Mouse (Mus musculus) ES-E14 (cell line): ENCODE results near the gene Fam71a. TPM values are rescaled to one million over a fixed set of nuclear protein-coding genes. Genes with fewer than 3 reads are reported as not detected.

Experiments
- DNase-seq: peaks from one replicate; pipeline ENCODE4 v3.0.0-alpha.2; 2013; ENCODE audit warnings: low read depth, low spot score
- H3K27ac ChIP-seq: 2 replicates; pipeline ENCODE4 v1.5.1; 2012; ENCODE audit warnings: low read depth, mild to moderate bottlenecking, low read length, moderate library complexity, mixed read lengths; ENCODE audit not compliant: poor library complexity, insufficient read depth, severe bottlenecking
- H3K36me3 ChIP-seq: 2 replicates; pipeline ENCODE4 v1.6.1; 2012; ENCODE audit warnings: mild to moderate bottlenecking, low read length, moderate library complexity, mixed read lengths; ENCODE audit not compliant: control insufficient read depth, poor library complexity, insufficient read depth, severe bottlenecking
- H3K4me1 ChIP-seq, 2 experiments: fragments of 150-350 bp in 1 of 2; sonication (generic) in 1 of 2; 2 replicates each; pipeline ENCODE4 v1.6.1; 2012; ENCODE audit warnings: low read length in 2 of 2, mild to moderate bottlenecking in 1 of 2, mixed read lengths in 1 of 2; ENCODE audit not compliant: control insufficient read depth in 2 of 2, insufficient read depth in 2 of 2, poor library complexity in 1 of 2
- H3K4me3 ChIP-seq, 2 experiments: fragments of 150-350 bp in 1 of 2; sonication (generic) in 1 of 2; 2 replicates each; pipeline ENCODE4 v1.5.1; 2012; ENCODE audit warnings: low read length in 2 of 2, low read depth in 1 of 2, mild to moderate bottlenecking in 1 of 2, mixed read lengths in 1 of 2; ENCODE audit not compliant: insufficient read depth in 1 of 2, poor library complexity in 1 of 2, severe bottlenecking in 1 of 2
- H3K9ac ChIP-seq: 2 replicates; pipeline ENCODE4 v1.6.1; 2012; ENCODE audit warnings: low read depth, mild to moderate bottlenecking, low read length, mixed read lengths; ENCODE audit not compliant: poor library complexity, insufficient read depth, severe bottlenecking
- H3K9me3 ChIP-seq: fragments of 150-350 bp; sonication (generic); 2 replicates; pipeline ENCODE4 v1.6.1; 2012; ENCODE audit warnings: low read depth, mild to moderate bottlenecking, low read length; ENCODE audit not compliant: control insufficient read depth, insufficient read depth
- CHD2 ChIP-seq: IDR thresholded peaks from 2 replicates; pipeline ENCODE4 v1.6.1; 2014; ENCODE audit warnings: mild to moderate bottlenecking, low read depth, low read length, inconsistent platforms
- HCFC1 ChIP-seq: IDR thresholded peaks from 2 replicates; pipeline ENCODE4 v1.6.1; 2012; ENCODE audit warnings: low read length, inconsistent platforms, borderline replicate concordance; ENCODE audit not compliant: insufficient read depth
- MAFK ChIP-seq: IDR thresholded peaks from 2 replicates; pipeline ENCODE4 v1.6.1; 2014; ENCODE audit warnings: mild to moderate bottlenecking, low read depth, low read length, inconsistent platforms; ENCODE audit not compliant: insufficient read depth
- ZC3H11A ChIP-seq: IDR thresholded peaks from 2 replicates; pipeline ENCODE4 v1.6.1; 2012; ENCODE audit warnings: low read depth, mild to moderate bottlenecking, inconsistent platforms, low read length, borderline replicate concordance
- ZNF384 ChIP-seq: IDR thresholded peaks from 2 replicates; pipeline ENCODE4 v1.6.1; 2012; ENCODE audit warnings: low read depth, low read length, inconsistent platforms
- in situ Hi-C, 2 experiments: fragments of 600-800 bp; cut with MboI; formaldehyde crosslinking; loops; one replicate each; pipeline ENCODE4 v1.15.1; 2025; ENCODE audit warnings: low sequenced_read_pairs in 2 of 2, inconsistent platforms in 1 of 2; ENCODE audit not compliant: unreplicated experiment in 2 of 2
- total RNA-seq: library from RNA; depleted of rRNA; stranded (reverse); fragments of 300-350 nt; gene quantifications from 2 replicates; pipeline ENCODE4 v1.2.3, GENCODE M21; 2012

Gene Fam71a
- total RNA-seq, 1 experiment = not detected

GRCm38 (mm10) chr1:191140983-191141382 is 23.6 kb downstream of the Fam71a start:
- Histone ChIP-seq H3K4me1 (peaks cover 0 to 2% of the 10 kb centered on the region in 2 experiments; a peak in 1 of 4 replicates), H3K4me3 (no peak overlapping the region), H3K36me3 (no peaks in the 10 kb centered on the region; the same call in 1 of the 2 replicates), H3K9ac (no peak overlapping the region), H3K27ac (no peak overlapping the region), H3K9me3 (no peaks in the 10 kb centered on the region; the same call in 1 of the 2 replicates)
- no peak for DNase-seq
- in situ Hi-C loops = no loop called here
- TF ChIP-seq HCFC1 (no peak), ZC3H11A (no peak), ZNF384 (no peak), MAFK (no peak), CHD2 (no peak)

GRCm38 (mm10) chr1:191138874-191139495 is 25.6 kb downstream of the Fam71a start:
- Histone ChIP-seq H3K9ac (no peak overlapping the region), H3K4me1 (peaks cover 0 to 4% of the 10 kb centered on the region in 2 experiments; a peak in 1 of 4 replicates)
- in situ Hi-C loops = no loop called here

GRCm38 (mm10) chr1:191138436-191138835 is 26.2 kb downstream of the Fam71a start:
- peaks cover 0 to 4% of the 10 kb centered on the region in 2 experiments; a peak in 1 of 4 replicates for H3K4me1 ChIP-seq
- no peak overlapping the region for H3K4me3 ChIP-seq
- TF ChIP-seq MAFK (no peak), CHD2 (no peak), HCFC1 (no peak), ZC3H11A (no peak), ZNF384 (no peak)
- DNase-seq = no peak
- no peaks in the 10 kb centered on the region; the same call in 1 of the 2 replicates for H3K9me3 ChIP-seq
- no peak overlapping the region for H3K27ac ChIP-seq
- no peaks in the 10 kb centered on the region; the same call in 1 of the 2 replicates for H3K36me3 ChIP-seq
- H3K9ac ChIP-seq = no peak overlapping the region
- in situ Hi-C loops = no loop called here

More at GRCm38 (mm10) chr1:191138874-191139495, 25.6 kb downstream of the Fam71a start:
- Histone ChIP-seq H3K36me3 (no peaks in the 10 kb centered on the region; the same call in 1 of the 2 replicates), H3K9me3 (no peaks in the 10 kb centered on the region; the same call in 1 of the 2 replicates), H3K4me3 (no peak overlapping the region), H3K27ac (no peak overlapping the region)
- no peak for DNase-seq
- TF ChIP-seq ZNF384 (no peak), ZC3H11A (no peak), HCFC1 (no peak), MAFK (no peak), CHD2 (no peak)

GRCm38 (mm10) chr1:191135406-191135805 is 29.2 kb downstream of the Fam71a start:
- no peaks in the 10 kb centered on the region for H3K9me3 ChIP-seq
- H3K9ac ChIP-seq = no peak overlapping the region
- no peak for TF ChIP-seq ZC3H11A
- no peak for TF ChIP-seq ZNF384
- no peak for TF ChIP-seq MAFK
- no peak for TF ChIP-seq HCFC1
- no peak for TF ChIP-seq CHD2
- H3K27ac ChIP-seq = no peak overlapping the region
- DNase-seq = no peak
- no peak overlapping the region for H3K4me3 ChIP-seq
- H3K4me1 ChIP-seq = peaks cover 0 to 4% of the 10 kb centered on the region in 2 experiments; a peak in 1 of 4 replicates
- no peaks in the 10 kb centered on the region for H3K36me3 ChIP-seq
- in situ Hi-C loops = no loop called here
